1 mouse cellular context compared by ENCODE assay signal in the genomic region with DNA sequence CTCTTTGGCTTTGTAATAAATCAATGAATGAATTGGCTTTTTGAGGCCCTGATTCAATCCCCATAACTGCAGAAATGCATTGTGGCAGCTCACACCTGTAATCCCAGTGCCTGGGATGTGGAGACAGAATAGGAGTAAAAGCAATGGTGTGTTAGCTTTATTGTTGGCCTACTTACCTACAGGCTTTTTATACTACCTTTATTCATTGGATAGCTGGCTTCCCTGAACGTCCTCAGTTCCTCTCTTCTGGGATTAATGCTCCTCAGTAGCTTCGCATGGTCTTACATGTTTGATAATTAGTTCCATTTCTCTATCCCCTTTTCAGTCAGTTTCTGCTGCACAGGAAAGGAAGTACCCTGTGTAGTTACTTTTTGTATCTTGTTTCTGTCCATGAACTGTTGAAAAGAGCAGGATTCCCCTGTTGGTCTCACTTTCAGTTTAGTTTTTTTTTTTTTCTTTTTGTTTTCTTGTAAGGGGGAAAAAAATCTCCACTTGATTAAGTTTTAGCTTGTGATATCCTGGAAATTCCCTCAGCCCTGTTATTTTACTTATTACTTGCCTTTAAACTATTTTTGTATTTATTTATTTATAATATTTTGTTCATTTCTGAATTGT.
TF ChIP-seq lines count a peak whose summit lies in the region.

No protein-coding gene starts in this region.

TF ChIP-seq in MEL, 35 proteins besides CTCF, POLR2A, EP300 and RAD21 (continued from another document):
- TF ChIP-seq USF1 (IDR thresholded peaks at IDR 0.05; ENCODE audit: low read depth, low read length) (no peak), UBTF (IDR thresholded peaks at IDR 0.05; ENCODE audit: borderline replicate concordance, insufficient read depth, low read depth, low read length) (no peak), GATA1 (IDR thresholded peaks at IDR 0.05; ENCODE audit: low read depth, low read length) (no peak), MAFK (IDR thresholded peaks at IDR 0.05; ENCODE audit: borderline replicate concordance, low read depth, low read length) (no peak), CHD2 (IDR thresholded peaks at IDR 0.05; ENCODE audit: low read length) (no peak), MAZ (IDR thresholded peaks at IDR 0.05; ENCODE audit: low read depth, low read length) (no peak), KAT2A (conservative IDR thresholded peaks at IDR 0.05; ENCODE audit: low read depth, low read length) (no peak), ZNF384 (IDR thresholded peaks at IDR 0.05; ENCODE audit: low read depth, low read length) (peak; percentile 33; the same call in 1 of the 2 replicates), CHD1 (IDR thresholded peaks at IDR 0.05; ENCODE audit: low read depth, low read length) (peak; percentile 84; the same call in 1 of the 2 replicates), RCOR1 (IDR thresholded peaks at IDR 0.05; ENCODE audit: low read depth, low read length) (0 out of 2 replicates have a peak, but pooled peaks have one; percentile 7), MYB (IDR thresholded peaks at IDR 0.05; ENCODE audit: low read depth, low read length) (no peak), MXI1 (IDR thresholded peaks at IDR 0.05; ENCODE audit: low read depth, low read length) (no peak), SMC3 (IDR thresholded peaks at IDR 0.05; ENCODE audit: low read depth, low read length) (no peak)
